Mouse (Mus musculus) left cerebral cortex, postnatal 4 days (tissue): ENCODE data around the gene Dlst. TPM values are rescaled to one million over a fixed set of nuclear protein-coding genes. Genes with fewer than 3 reads are reported as not detected.

Experiments used
- DNase-seq: peaks from one replicate; pipeline ENCODE4 v3.0.0-alpha.2; 2022
- intact Hi-C: fragments of 180-260 bp; cut with DNase I; formaldehyde crosslinking; loops from one replicate; pipeline ENCODE4 v1.15.1; 2025
- total RNA-seq, 2 experiments: library from RNA; stranded (reverse); gene quantifications; 2 replicates each; pipeline ENCODE4 v1.2.3; 2021

Dlst gene
- total RNA-seq, 2 experiments from 2014 or later, result 157 to 166 TPM

DNA sequence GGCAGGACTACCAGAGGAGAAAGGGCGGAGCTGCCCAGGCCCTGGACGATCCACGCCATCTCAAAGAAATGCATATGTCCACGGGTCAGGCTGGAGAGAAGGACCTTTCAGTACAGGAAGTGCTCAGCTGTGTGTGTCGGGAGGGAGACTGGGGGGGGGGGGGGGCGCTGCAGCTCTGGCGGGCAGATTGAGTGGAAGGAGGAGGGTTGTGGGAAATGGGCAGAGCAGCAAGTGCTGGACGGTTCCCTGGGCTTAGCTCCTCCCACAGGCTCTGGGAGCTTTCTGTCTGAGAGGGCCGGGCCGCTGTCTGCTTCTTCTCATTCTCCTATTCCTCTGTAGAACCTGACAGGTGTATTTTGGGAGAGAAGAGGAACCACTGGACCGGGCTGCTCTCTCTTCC lies 35.7 kb downstream of the Dlst start:
- peak; percentile 30 for DNase-seq
- intact Hi-C loops, result no loop called here

DNA sequence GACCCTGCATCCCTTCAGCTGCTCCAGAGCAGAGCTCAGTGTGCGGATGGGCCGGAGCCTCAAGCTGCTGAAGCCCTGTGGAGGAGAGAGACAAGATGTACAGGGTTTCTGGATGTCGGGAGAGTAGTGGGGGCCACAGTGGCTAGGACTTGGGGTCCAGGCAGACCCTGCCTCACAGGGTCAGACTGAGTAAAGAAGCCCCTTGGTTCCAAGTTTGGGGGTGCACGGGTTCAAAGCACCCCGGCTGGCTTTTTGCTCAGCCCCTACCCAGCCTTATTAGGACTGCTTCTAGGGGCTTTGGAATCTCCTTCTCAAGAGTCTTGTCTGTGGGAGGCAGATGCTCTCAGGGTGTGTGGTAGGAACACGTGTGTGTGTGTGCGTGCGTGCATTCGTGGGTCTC lies 36.2 kb downstream of the Dlst start:
- no peak for DNase-seq
- intact Hi-C loops, result no loop called here

- no peak for DNase-seq
- intact Hi-C loops, result no loop called here
Measured at GRCm38 (mm10) chr12:85150321-85151001, 39.8 kb downstream of the Dlst start.

DNA sequence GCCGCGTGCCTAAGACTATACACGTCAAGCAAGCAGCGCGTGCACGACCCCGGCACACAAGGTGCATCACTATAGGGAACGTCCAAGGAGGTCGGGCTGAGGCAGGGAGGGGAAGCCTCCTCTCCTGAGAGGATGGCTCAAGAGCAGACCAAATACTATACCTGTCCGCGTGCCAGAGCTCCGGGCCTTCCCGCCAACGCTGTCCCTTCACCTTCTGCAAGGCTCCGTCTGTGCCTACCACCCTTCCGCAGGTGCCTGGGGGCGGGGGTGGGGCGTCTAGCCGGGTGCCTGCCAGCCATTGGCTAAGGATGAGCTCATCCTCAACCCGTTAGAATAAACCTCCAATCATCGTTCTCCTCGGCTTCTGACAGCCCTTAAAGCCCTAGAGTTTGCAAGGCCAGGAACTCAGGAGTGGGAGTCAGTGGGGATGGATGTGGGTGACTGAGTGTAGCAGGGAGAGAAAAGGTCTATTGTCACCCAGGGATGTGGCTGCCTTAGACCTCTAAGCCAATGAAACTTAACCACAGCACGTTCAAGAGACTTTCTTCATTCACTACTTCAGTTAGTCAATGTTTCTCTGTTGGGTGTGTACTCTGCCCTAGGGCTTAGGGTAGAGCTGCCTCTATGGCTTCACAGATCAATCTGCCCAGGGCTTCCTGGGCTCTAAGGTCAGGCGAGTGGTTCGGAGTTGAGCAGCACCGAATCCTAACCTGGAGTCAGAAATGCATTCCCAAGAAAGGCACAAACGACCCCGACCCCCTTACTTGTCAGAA lies 40.6 kb downstream of the Dlst start, which contains the start of gene Rps6kl1:
Gene Rps6kl1, minus strand, starts transcription at position 263 of the 773 bp plus-strand sequence.
- DNase-seq, result peak; percentile 76
- intact Hi-C loops, result no loop called here

DNA sequence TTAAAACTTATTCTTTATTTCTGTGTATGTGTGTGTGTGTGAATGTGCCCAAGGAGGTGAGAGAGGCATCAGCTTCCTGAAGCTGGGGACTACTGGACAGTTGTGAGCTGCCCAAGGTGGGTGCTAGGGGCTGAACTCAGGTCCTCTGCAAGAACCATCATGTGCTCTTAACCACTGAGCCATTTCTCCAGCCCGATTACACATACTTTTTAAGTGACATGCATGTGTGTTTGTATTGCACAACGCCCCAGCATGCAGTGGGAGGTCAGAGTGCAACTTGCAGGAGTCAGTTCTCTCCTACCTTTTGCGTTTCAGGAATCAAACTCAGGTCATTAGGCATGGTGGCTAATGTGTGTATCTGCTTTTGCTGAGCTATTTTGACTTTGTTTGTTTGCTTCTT lies 42.4 kb downstream of the Dlst start:
- DNase-seq, result no peak
- intact Hi-C loops, result no loop called here

- intact Hi-C loops, result no loop called here
- no peak for DNase-seq
Measured at GRCm38 (mm10) chr12:85156324-85156723, 45.7 kb downstream of the Dlst start.

DNA sequence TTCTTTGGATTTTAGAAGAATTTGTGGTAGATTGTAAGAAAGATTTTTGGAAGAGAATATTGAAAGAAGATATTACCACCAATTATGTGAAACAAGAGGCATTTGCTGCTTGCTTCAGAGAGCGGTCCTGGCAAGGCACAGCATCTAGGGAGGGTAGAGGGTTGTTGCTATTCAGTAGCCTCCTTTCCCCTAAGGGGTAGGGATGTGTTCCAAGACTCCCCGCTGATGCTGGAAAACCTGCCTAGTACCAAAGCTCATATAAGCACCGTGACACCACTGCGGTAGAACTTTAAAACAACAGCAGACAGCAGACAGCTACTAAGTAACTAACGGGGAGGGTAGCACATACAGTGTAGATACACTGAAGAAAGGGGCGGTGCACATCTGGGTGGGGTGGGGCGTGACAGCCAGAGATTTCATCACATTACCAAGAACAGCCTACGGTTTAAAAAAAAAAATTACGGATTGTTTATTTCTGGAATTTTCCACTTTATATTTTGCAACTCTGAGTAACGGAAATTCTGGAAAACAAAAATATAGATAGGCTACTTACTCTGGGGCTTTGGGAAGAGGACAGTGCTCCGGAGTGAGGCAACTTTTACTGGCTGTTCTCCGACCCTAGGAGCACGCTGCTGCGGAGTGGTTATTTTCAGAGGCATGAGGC lies 47.3 kb downstream of the Dlst start:
- no peak for DNase-seq
- intact Hi-C loops, result no loop called here

- intact Hi-C loops, result no loop called here
- no peak for DNase-seq
Measured at GRCm38 (mm10) chr12:85158801-85159200, 48.2 kb downstream of the Dlst start.

DNA sequence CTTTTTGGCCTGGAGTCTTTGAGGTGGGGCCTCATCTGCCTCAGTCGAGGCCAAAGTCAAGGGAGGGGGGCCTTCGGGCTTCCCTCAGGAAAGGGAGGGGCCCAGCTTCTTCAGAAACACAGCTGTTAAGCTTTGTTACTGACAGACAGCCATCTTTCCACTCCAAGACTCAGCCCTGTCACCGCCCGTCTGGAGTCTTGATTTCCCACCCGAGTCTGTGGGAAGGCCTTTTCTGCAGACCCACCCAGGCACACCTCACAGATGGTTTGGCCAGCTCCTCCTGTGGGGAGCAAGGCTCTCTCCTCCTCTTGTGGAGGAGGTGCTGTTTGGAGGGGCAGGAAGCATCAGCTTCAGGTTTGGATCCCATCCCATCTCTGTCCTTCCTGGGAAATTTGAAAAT lies 49.0 kb downstream of the Dlst start:
- no peak for DNase-seq

GRCm38 (mm10) chr12:85164996-85165395 lies 54.4 kb downstream of the Dlst start:
- intact Hi-C loops, result no loop called here
- no peak for DNase-seq

More for the DNA sequence above, 49.0 kb downstream of the Dlst start:
- intact Hi-C loops, result no loop called here

GRCm38 (mm10) chr12:85166631-85167030 lies 56.0 kb downstream of the Dlst start:
- intact Hi-C loops, result no loop called here
- no peak for DNase-seq

- peak; percentile 94 for DNase-seq
- intact Hi-C loops, result no loop called here
Measured at GRCm38 (mm10) chr12:85169117-85169858, 58.7 kb downstream of the Dlst start.

DNA sequence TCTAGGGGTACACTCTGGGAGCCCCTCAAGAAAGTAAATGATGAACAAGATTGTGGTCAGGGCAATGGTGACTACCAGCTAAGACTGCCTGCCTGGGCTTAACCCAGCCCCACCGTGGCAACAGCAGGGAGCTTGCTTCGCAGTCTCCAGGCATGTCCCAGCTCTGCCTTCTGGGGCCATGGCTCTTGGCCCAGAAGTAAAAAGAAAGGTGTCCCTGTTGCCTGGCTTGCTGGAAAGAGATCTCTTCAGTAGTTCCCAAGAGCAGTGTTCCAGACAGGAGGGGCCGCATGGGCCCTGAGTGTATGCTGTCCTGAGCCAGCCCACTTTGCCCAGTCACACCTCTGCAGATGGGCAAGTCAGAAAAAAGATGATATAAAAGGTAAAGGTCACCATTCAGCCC lies 59.2 kb downstream of the Dlst start:
- intact Hi-C loops, result no loop called here
- no peak for DNase-seq

- intact Hi-C loops, result no loop called here
- DNase-seq, result peak; percentile 58
Measured at GRCm38 (mm10) chr12:85170284-85170947, 59.8 kb downstream of the Dlst start.

DNA sequence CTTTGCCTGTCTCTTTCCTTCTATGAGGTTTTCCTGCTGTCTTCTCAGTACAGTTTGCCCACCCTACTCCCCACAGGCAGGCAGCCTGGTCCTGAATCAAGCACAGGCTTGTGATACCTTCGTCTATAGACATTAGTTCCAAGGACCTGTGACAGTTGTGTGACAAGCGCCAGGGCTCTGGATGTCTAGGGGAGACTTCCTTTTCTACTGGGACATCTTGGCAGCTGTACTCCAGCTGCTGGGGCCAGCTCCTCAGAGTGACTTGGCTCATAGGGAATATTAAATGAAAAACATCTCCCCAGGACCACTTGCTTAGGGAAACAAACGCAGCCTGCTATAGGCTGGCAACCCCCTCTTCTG lies 60.3 kb downstream of the Dlst start:
- intact Hi-C loops, result no loop called here
- no peak for DNase-seq

GRCm38 (mm10) chr12:85174016-85174415 lies 63.4 kb downstream of the Dlst start:
- intact Hi-C loops, result no loop called here
- DNase-seq, result peak; percentile 62

GRCm38 (mm10) chr12:85175087-85175675 lies 64.5 kb downstream of the Dlst start:
- DNase-seq, result peak; percentile 65
- intact Hi-C loops, result no loop called here

DNA sequence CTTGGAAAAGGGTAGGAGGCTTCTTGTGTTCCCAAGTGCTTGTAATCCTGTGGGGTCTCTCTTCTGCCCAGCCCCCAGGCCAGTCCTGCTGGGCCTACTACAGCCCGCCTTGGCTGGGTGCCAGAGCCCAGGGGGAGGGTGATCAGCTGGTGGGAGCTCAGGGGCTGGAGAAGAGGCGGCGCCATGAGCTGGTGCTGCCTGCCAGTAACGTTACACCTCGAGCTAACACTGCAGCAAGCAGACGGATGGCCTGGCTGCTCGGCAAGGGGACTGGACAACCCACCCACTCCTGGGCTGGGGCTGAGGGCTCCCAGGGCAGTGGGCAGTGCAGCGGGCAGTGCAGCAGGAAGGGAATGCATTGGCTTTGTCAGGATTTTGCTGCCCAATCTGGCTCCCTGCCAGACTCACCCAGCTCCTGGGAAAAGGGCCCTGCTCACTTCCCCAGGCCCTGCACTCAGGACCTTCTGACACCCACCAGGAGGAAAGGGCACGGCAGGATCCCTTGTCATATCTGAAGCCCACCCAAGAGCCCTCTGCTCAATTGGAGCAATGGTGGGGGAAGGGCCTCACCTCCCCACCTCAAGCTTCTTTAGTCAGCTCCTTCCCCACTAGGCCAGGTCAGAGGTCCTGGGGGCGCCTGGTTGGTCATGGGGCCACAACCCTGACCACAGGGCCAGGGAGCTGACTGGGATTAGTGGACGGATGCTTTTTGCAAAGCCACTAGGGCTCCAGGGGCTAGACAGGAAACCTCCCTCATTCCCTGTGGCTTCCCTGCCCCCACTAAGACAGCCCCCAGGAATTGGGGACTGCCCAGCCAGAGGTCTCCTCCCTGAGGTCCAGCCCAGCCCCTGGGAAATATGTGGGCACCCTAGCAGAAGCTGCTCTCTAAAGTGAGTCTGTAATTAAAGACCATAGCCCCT lies 65.6 kb downstream of the Dlst start:
- DNase-seq, result peak; percentile 94
- intact Hi-C loops, result no loop called here
